Mouse (Mus musculus) thymus, postnatal 36 days (tissue): ENCODE data around the gene Scamp5.
A peak's percentile ranks its signal among the peaks of the same experiment; 100 is the strongest.

ENCODE experiments used
- DNase-seq, 2 experiments: peaks; one replicate each; pipeline ENCODE4 v3.0.0; 2022; ENCODE audit warnings: mixed read lengths in 2 of 2

The Scamp5 gene

DNA sequence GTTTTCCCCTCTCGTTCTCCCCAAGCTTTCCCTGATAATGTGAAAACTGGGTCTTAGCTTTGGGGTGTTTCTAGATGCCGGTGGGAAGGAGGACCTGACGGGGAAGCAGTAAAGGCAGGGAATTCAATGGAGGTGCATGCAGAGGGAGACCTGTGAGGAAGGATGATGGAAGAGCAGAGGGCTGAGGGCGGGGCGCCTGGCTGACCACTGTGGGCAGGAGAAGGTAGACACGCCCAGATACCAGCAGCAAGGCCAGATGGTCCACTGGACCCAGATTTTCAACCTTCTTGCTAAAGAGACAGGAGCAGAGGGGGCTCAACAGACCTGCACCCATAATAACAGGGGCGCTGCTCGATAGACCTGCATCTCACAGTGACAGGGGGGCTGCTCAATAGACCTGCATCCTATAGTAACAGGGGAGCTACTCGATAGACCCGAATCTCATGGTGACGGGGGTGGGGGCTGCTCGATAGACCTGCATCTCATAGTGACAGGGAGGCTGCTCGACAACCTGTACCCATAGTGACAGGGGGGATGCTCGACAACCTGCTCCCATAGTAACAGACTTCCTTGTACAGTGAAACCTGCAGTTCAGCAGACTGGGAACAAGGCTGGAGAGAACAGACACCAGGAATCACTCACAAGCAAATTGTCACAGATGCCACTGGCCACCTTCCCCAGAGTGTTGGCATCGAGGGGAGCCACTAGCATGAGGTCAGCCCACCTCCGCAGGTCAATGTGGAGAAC, 48.2 kb downstream of the Scamp5 start:
- DNase-seq = no peak

DNA sequence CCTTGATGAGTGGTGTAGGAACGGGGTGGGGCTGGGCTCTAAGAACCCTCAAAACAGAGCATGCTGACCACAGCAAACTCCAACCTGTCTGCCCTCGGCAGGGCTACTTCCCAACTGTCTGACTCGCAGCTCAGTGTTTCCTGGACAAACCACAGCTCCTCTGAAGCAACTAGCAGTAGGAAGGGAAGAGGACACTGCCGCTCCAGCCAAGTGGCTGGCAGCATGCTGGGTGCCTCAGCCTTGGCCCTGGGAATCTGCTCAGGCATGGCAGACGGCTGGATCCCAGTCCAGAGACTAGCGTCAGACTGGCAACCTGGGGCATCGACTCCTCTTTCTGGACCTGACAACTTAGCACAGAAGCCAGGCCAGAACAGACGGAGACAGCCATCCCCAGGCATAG, 50.5 kb downstream of the Scamp5 start:
- no peak for DNase-seq

DNA sequence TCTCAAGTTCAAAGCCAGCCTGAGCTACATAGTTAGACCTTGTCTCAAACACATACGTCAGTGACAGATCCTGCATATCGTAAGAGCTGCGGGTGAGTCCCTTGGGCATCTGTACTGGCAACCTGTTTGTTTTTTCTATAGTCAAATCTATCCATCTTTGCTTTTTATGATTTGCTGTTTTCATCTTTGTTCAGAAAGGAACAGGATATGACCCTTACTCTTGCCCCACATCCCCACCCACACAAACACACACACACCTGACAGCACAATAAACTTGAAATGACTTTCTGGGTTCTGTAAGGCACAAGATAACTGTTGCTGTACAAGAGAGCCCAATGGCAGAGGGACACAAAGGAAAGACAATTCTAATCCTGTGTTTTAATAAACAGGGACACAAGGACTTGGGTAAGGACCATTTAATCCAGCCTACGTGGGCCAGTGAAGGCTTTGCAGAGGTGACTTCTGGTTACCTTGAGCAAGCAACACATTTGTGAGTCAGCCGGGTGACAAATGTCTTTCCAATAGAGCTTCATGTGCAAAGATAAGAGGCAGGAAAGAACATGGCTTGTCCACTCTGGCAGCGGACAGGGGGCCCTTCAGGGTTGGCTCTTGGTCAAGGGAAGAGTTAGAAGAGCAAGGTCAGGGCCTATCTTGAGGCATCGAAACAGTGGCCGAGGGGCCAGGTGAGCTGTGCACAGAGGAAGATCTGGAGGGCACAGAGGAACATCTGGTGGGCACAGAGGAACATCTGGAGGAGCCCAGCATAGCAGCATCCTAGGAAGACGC, 60.5 kb downstream of the Scamp5 start:
- DNase-seq = no peak

- no peak for DNase-seq
These were observed 61.5 kb downstream of the Scamp5 start for GRCm38 (mm10) chr9:57406395-57406794.

GRCm38 (mm10) chr9:57404036-57404435, 63.8 kb downstream of the Scamp5 start:
- peak in 1 of 2 experiments; percentile 17 for DNase-seq

- peak in 1 of 2 experiments; percentile 21 for DNase-seq
These were observed 65.3 kb downstream of the Scamp5 start for GRCm38 (mm10) chr9:57402318-57403251.

GRCm38 (mm10) chr9:57398773-57399172, 69.1 kb downstream of the Scamp5 start:
- DNase-seq = no peak

DNA sequence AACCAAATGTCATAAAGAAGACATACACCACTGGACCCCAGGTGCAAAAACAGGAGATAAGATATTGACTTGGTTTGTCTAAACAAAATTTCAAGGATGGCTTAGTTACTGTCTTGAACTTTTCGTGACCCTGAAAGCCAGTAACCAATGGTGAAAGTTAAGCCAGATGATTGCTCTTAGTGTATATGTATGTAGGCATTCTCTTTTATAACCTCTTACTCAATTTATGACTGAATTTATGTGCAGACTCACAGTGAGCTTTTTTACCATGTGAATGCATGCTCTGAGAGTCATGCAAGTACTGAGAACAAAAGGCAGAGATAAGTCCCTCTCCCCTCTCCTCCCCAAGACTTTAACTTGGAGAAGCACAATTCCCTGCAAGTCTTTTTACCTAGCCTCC, 75.0 kb downstream of the Scamp5 start:
- no peak for DNase-seq
